In the genomic region with DNA sequence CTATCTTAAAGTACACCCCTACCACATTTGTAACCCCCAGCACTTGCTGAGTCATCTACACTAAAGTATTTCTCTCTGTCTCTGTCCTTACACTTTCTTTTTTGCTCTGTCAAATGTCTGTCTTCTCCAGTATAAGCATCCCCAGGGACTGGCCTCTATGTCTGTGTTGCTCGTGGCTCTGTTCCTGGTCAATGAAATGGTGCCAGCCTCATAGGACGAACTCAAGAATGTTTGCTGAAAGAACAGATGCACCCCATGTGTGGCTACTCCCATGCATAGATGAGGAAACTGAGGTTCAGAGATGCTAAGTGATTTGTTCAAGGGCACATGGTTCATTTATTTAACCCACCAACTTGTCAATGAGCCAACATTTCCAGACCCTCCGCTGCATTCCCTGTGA, we compare ENCODE assay signal across 13 mouse cellular contexts. TPM values are rescaled to one million over a fixed set of nuclear protein-coding genes. Genes with fewer than 3 reads are reported as not detected.
"Had no signal": no experiment of that assay in that cellular context is flagged by ENCODE, and none has a peak within 500 bp of the region (broad histone marks: within the 10 kb centered on the region; RNA-seq: fewer than 3 reads in every experiment).

No protein-coding gene starts in this region.

- H3K9me3 ChIP-seq: limb, embryonic 13.5 days; neural tube, embryonic 12.5 days had no signal

- H3K9ac ChIP-seq: limb, embryonic 13.5 days; liver, embryonic 14.5 days; neural tube, embryonic 12.5 days had no signal

- H3K27ac ChIP-seq: kidney, postnatal 0 days; limb, embryonic 13.5 days; liver, embryonic 14.5 days; stomach, postnatal 0 days had no signal

- H3K4me3 ChIP-seq: limb, embryonic 13.5 days; neural tube, embryonic 12.5 days had no signal

- H3K36me3 ChIP-seq: limb, embryonic 13.5 days; neural tube, embryonic 12.5 days had no signal

- H3K4me2 ChIP-seq: limb, embryonic 13.5 days; neural tube, embryonic 12.5 days had no signal

- DNase-seq: kidney, adult 9 months; kidney, postnatal 36 days; layer of hippocampus, adult 9-11 months; left cerebral cortex, postnatal 4 days; lung, adult 18-20 months had no signal

RNA-seq across cellular contexts. Expression of gene Speg, which starts 2.6 kb away (rescaled TPM):
- total RNA-seq: megakaryocyte-erythroid progenitor cell, adult 5-6 weeks; monocyte, adult 5-6 weeks; neutrophil, adult 5-6 weeks had no signal

RNA-seq across cellular contexts. Expression of gene Des, which starts 12.3 kb away (rescaled TPM):
- total RNA-seq: megakaryocyte-erythroid progenitor cell, adult 5-6 weeks; monocyte, adult 5-6 weeks; neutrophil, adult 5-6 weeks had no signal
